Mouse (Mus musculus) CH12.LX (cell line): Measurements from ENCODE around the gene Ryr1. TPM values are rescaled to one million over a fixed set of nuclear protein-coding genes. Genes with fewer than 3 reads are reported as not detected.

Experiments
- DNase-seq: peaks from one replicate; pipeline ENCODE4 v3.0.0-alpha.2; 2013; ENCODE audit errors: extremely low read depth
- H3K27ac ChIP-seq: 2 replicates; pipeline ENCODE4 v1.5.1; 2012; ENCODE audit warnings: low read depth, mild to moderate bottlenecking, control low read depth, moderate library complexity; ENCODE audit not compliant: insufficient read depth
- H3K27me3 ChIP-seq: replicated peaks from 2 replicates; pipeline ENCODE3; 2012; ENCODE audit warnings: inconsistent platforms
- H3K36me3 ChIP-seq, 2 experiments: replicated peaks in 1 of 2; 2 replicates each; pipeline versions ENCODE3 to v1.6.1; 2012; ENCODE audit warnings: inconsistent platforms in 1 of 2, low read length in 1 of 2, mild to moderate bottlenecking in 1 of 2, mixed read lengths in 1 of 2, moderate library complexity in 1 of 2; ENCODE audit not compliant: control insufficient read depth in 1 of 2, insufficient read depth in 1 of 2
- H3K4me1 ChIP-seq, 2 experiments: 2 replicates each; pipeline ENCODE4 v1.6.1; 2012; ENCODE audit warnings: inconsistent platforms in 1 of 2, moderate library complexity in 1 of 2; ENCODE audit not compliant: insufficient read depth in 2 of 2, control insufficient read depth in 1 of 2
- H3K4me2 ChIP-seq: 2 replicates; pipeline ENCODE4 v1.6.1; 2012; ENCODE audit warnings: low read depth, mild to moderate bottlenecking, control low read depth; ENCODE audit not compliant: poor library complexity, insufficient read depth, severe bottlenecking
- H3K4me3 ChIP-seq, 3 experiments: fragments of 150-350 bp in 1 of 3; sonication (generic) in 1 of 3; replicated peaks in 1 of 3; 2 replicates each; pipeline versions ENCODE3 to v1.5.1; 2011 to 2012; ENCODE audit warnings: low read depth in 2 of 3, low read length in 2 of 3, mild to moderate bottlenecking in 2 of 3, moderate library complexity in 2 of 3, control low read depth in 1 of 3, improper control_type of control experiment in 1 of 3, inconsistent platforms in 1 of 3, mixed read lengths in 1 of 3; ENCODE audit not compliant: poor library complexity in 1 of 3
- H3K79me2 ChIP-seq: replicated peaks from 2 replicates; pipeline ENCODE4 v1.6.1; 2012; ENCODE audit warnings: mild to moderate bottlenecking, moderate library complexity; ENCODE audit not compliant: control insufficient read depth, poor library complexity, insufficient read depth, severe bottlenecking; ENCODE audit errors: extremely low read depth
- H3K9ac ChIP-seq: 2 replicates; pipeline ENCODE4 v1.6.1; 2012; ENCODE audit warnings: low read depth, mild to moderate bottlenecking, control low read depth, moderate library complexity; ENCODE audit not compliant: insufficient read depth
- H3K9me3 ChIP-seq: replicated peaks from 2 replicates; pipeline ENCODE3; 2012; ENCODE audit warnings: low read length, inconsistent platforms, mixed read lengths
- BHLHE40 ChIP-seq: IDR thresholded peaks from 2 replicates; pipeline ENCODE4 v1.6.1; 2011; ENCODE audit warnings: mild to moderate bottlenecking, low read depth, low read length, improper control_type of control experiment
- CHD1 ChIP-seq: IDR thresholded peaks from 2 replicates; pipeline ENCODE4 v1.6.1; 2012; ENCODE audit warnings: low read depth, low read length, improper control_type of control experiment, inconsistent platforms
- CTCF ChIP-seq, 2 experiments: IDR thresholded peaks in 1 of 2; conservative IDR thresholded peaks in 1 of 2; 2 replicates each; pipeline ENCODE4 v1.5.1; 2011 to 2012; ENCODE audit warnings: low read depth in 2 of 2, low read length in 2 of 2, improper control_type of control experiment in 1 of 2, inconsistent platforms in 1 of 2, mild to moderate bottlenecking in 1 of 2, moderate library complexity in 1 of 2
- EP300 ChIP-seq: IDR thresholded peaks from 2 replicates; pipeline ENCODE4 v1.6.1; 2011; ENCODE audit warnings: low read length, improper control_type of control experiment
- IRF4 ChIP-seq: IDR thresholded peaks from 2 replicates; pipeline ENCODE4 v1.6.1; 2014; ENCODE audit warnings: low read depth, mild to moderate bottlenecking, inconsistent platforms, low read length, improper control_type of control experiment
- JUN ChIP-seq: IDR thresholded peaks from 2 replicates; pipeline ENCODE4 v1.6.1; 2011; ENCODE audit warnings: low read depth, mild to moderate bottlenecking, low read length, improper control_type of control experiment, moderate library complexity; ENCODE audit not compliant: insufficient read depth
- JUND ChIP-seq: conservative IDR thresholded peaks from 2 replicates; pipeline ENCODE4 v1.6.1; 2011; ENCODE audit warnings: low read depth, low read length, improper control_type of control experiment
- MEF2A ChIP-seq: IDR thresholded peaks from 2 replicates; pipeline ENCODE4 v1.6.1; 2014; ENCODE audit warnings: low read depth, mild to moderate bottlenecking, inconsistent platforms, low read length, improper control_type of control experiment, borderline replicate concordance
- MXI1 ChIP-seq: IDR thresholded peaks from 2 replicates; pipeline ENCODE4 v1.6.1; 2011; ENCODE audit warnings: mild to moderate bottlenecking, low read depth, low read length, improper control_type of control experiment
- MYC ChIP-seq: IDR thresholded peaks from 2 replicates; pipeline ENCODE4 v1.6.1; 2011; ENCODE audit warnings: low read depth, mild to moderate bottlenecking, improper control_type of control experiment, low read length
- RCOR1 ChIP-seq: conservative IDR thresholded peaks from 2 replicates; pipeline ENCODE4 v1.6.1; 2012; ENCODE audit warnings: low read depth, mild to moderate bottlenecking, inconsistent platforms, low read length, improper control_type of control experiment
- SMC3 ChIP-seq: IDR thresholded peaks from 2 replicates; pipeline ENCODE4 v1.6.1; 2011; ENCODE audit warnings: low read depth, low read length, improper control_type of control experiment
- TCF12 ChIP-seq: IDR thresholded peaks from 2 replicates; pipeline ENCODE4 v1.6.1; 2014; ENCODE audit warnings: low read depth, mild to moderate bottlenecking, inconsistent platforms, low read length, improper control_type of control experiment
- USF1 ChIP-seq: IDR thresholded peaks from 2 replicates; pipeline ENCODE4 v1.6.1; 2014; ENCODE audit warnings: low read depth, mild to moderate bottlenecking, inconsistent platforms, low read length, improper control_type of control experiment
- ZKSCAN1 ChIP-seq: IDR thresholded peaks from 2 replicates; pipeline ENCODE4 v1.6.1; 2012; ENCODE audit warnings: low read depth, inconsistent platforms, low read length, improper control_type of control experiment, borderline replicate concordance
- ZMIZ1 ChIP-seq: IDR thresholded peaks from 2 replicates; pipeline ENCODE4 v1.6.1; 2012; ENCODE audit warnings: low read depth, mild to moderate bottlenecking, inconsistent platforms, low read length, improper control_type of control experiment
- ZNF384 ChIP-seq: IDR thresholded peaks from 2 replicates; pipeline ENCODE4 v1.6.1; 2012; ENCODE audit warnings: low read depth, low read length, improper control_type of control experiment, inconsistent platforms
- dilution Hi-C: fragments of 300-500 bp; cut with MboI; formaldehyde crosslinking; loops from 2 replicates; pipeline ENCODE4 v1.14.3; 2020; ENCODE audit warnings: low sequenced_read_pairs; ENCODE audit not compliant: extremely low pct_unique_long_range_greater_than_20kb, extremely low pct_ligation_motif_present
- in situ Hi-C: fragments of 300-500 bp; cut with MboI; formaldehyde crosslinking; loops from 3 replicates; pipeline ENCODE4 v1.14.3; 2019; ENCODE audit warnings: low sequenced_read_pairs, low pct_ligation_motif_present, low pct_unique_long_range_greater_than_20kb, mixed read lengths
- polyA plus RNA-seq: library from polyadenylated mRNA; unstranded; fragments of >175 nt; gene quantifications from 2 replicates; pipeline ENCODE4 v1.2.1, GENCODE M21; 2012; ENCODE audit warnings: low read depth; ENCODE audit not compliant: insufficient read length
- total RNA-seq, 2 experiments: library from RNA; depleted of rRNA; stranded (reverse); fragments of 300-350 nt in 1 of 2; fragments of >200 nt in 1 of 2; gene quantifications; 2 replicates each; pipeline ENCODE4 v1.2.3; 2012 to 2014

The Ryr1 gene
- total and polyA plus RNA-seq, 3 experiments, result 0.43 to 1.1 (median 0.68) TPM

DNA sequence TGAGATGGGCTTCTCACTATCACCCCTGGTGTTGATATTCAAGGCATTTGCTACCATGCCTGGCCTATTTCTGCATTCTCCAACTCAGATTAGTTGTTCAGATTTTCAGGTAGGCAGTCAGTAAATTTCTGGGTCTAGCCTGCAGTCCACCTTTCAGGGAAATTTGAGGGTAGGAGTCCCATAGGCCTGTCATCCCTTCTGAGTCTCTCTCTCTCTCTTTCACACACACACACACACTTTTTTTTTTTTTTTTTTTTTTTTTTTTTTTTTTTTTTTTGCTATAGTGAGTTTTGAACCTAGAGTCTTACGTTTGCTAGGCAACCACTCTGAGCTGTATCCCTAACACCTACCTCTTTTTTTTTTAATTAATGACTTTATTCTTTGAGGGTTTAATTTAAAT is 140.5 kb downstream of the Ryr1 start:
- no peak overlapping the region for H3K27ac ChIP-seq
- H3K9me3 ChIP-seq, result no peaks in the 10 kb centered on the region
- peaks cover 21 to 35% of the 10 kb centered on the region in 2 experiments for H3K4me1 ChIP-seq
- peaks cover 53% of the 10 kb centered on the region for H3K79me2 ChIP-seq
- dilution Hi-C loops, result no loop called here
- DNase-seq, result no peak
- peak overlapping the region; percentile 94 for H3K9ac ChIP-seq
- H3K36me3 ChIP-seq, result peaks cover 44 to 55% of the 10 kb centered on the region in 2 experiments
- no peaks in the 10 kb centered on the region for H3K27me3 ChIP-seq
- peak overlapping the region; percentile 84 to 99 (median 97) for H3K4me3 ChIP-seq
- peak overlapping the region; percentile 70 for H3K4me2 ChIP-seq
- in situ Hi-C loops, result no loop called here
- TF ChIP-seq ZNF384 (peak; percentile 94), SMC3 (no peak), MEF2A (no peak)

DNA sequence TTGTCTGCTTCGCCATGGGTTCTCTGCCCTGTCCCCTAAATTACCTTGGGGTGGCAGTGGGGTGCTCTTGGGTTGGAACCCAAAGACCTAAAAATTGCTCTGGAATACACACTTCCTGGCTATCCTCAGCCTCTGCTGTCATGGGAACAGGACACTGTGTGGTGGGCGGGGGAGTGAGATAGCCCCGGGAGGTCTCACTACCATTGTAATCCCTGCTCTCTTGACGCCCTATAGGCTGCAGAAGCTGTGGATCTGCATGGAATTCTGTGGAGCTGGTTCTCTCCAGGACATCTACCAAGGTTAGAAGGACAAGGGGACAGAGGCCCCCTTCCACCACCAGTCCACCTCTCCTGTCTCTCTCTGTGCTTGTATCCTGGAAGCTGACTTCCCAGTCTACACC is 141.1 kb downstream of the Ryr1 start:
- in situ Hi-C loops, result no loop called here
- H3K36me3 ChIP-seq, result peaks cover 44 to 55% of the 10 kb centered on the region in 2 experiments
- peaks cover 59% of the 10 kb centered on the region for H3K79me2 ChIP-seq
- H3K9me3 ChIP-seq, result no peaks in the 10 kb centered on the region
- peak overlapping the region; percentile 94 for H3K9ac ChIP-seq
- H3K4me3 ChIP-seq, result peak overlapping the region; percentile 84 to 99 (median 97)
- dilution Hi-C loops, result no loop called here
- TF ChIP-seq RCOR1 (no peak), ZNF384 (no peak), JUND (no peak), EP300 (no peak), USF1 (no peak), JUN (no peak), SMC3 (no peak), MXI1 (no peak), CHD1 (no peak), BHLHE40 (no peak), TCF12 (no peak), ZMIZ1 (no peak), CTCF (conservative IDR thresholded peaks at IDR 0.05 in 1 of 2, IDR thresholded peaks at IDR 0.05 in 1 of 2; ENCODE audit: low read depth in 2 of 2, low read length in 2 of 2) (no peak), ZKSCAN1 (no peak), IRF4 (no peak), MYC (no peak)
- DNase-seq, result no peak
- peak overlapping the region; percentile 70 for H3K4me2 ChIP-seq
- H3K27me3 ChIP-seq, result no peaks in the 10 kb centered on the region
- peak overlapping the region; percentile 98; the same call in 1 of the 2 replicates for H3K27ac ChIP-seq
- H3K4me1 ChIP-seq, result peaks cover 21 to 39% of the 10 kb centered on the region in 2 experiments
